Mouse (Mus musculus) kidney, postnatal 0 days (tissue): ENCODE results near the gene Rpl12. TPM values are rescaled to one million over a fixed set of nuclear protein-coding genes. Genes with fewer than 3 reads are reported as not detected.

ENCODE experiments used
- ATAC-seq: fragments of 200-750 bp; cut with Nextera tagmentation; replicated peaks from 2 replicates; pipeline ENCODE4 v1.8.0; 2017; ENCODE audit warnings: low read depth, moderate number of reproducible peaks, moderate TSS enrichment, moderate library complexity; ENCODE audit not compliant: low FRiP score
- DNase-seq: peaks from one replicate; pipeline ENCODE4 v3.0.0-alpha.2; 2016; ENCODE audit warnings: low spot score
- H3K27ac ChIP-seq: fragments of 300-500 bp; sonication (generic); 2 replicates; pipeline ENCODE4 v1.5.1; 2014; ENCODE audit warnings: mild to moderate bottlenecking
- H3K27me3 ChIP-seq: fragments of 300-500 bp; sonication (generic); 2 replicates; pipeline ENCODE4 v1.6.1; 2014; ENCODE audit warnings: low read length, mixed read lengths; ENCODE audit not compliant: insufficient read depth
- H3K36me3 ChIP-seq: fragments of 300-500 bp; sonication (generic); 2 replicates; pipeline ENCODE4 v1.6.1; 2014; ENCODE audit warnings: low read length, mixed read lengths; ENCODE audit not compliant: insufficient read depth
- H3K4me1 ChIP-seq: fragments of 300-500 bp; sonication (generic); replicated peaks from 2 replicates; pipeline ENCODE4 v1.6.1; 2014; ENCODE audit warnings: antibody characterized with exemption, low read length, mixed read lengths; ENCODE audit not compliant: insufficient read depth
- H3K4me2 ChIP-seq: fragments of 300-500 bp; sonication (generic); 2 replicates; pipeline ENCODE4 v1.6.1; 2014; ENCODE audit warnings: mild to moderate bottlenecking, low read length, moderate library complexity, mixed read lengths
- H3K4me3 ChIP-seq: fragments of 300-500 bp; sonication (generic); replicated peaks from 2 replicates; pipeline ENCODE4 v1.5.1; 2014; ENCODE audit warnings: low read depth, low read length
- H3K9ac ChIP-seq: fragments of 300-500 bp; sonication (generic); 2 replicates; pipeline ENCODE4 v1.6.1; 2014; ENCODE audit warnings: low read depth, low read length
- H3K9me3 ChIP-seq: fragments of 300-500 bp; sonication (generic); replicated peaks from 2 replicates; pipeline ENCODE4 v1.6.1; 2016; ENCODE audit warnings: low read length, inconsistent platforms, mixed read lengths
- CTCF ChIP-seq: IDR thresholded peaks from 2 replicates; pipeline ENCODE4 v1.5.1; 2016; ENCODE audit warnings: antibody characterized with exemption, low read depth, mild to moderate bottlenecking, moderate library complexity
- WGBS: fragments of 180-500 bp; shearing (Covaris S2); extraction: QIAGEN DNeasy Blood & Tissue Kit; methylation state at CpG from one replicate; pipeline ENCODE4 v1.1.7; 2014; 5-methylcytosine and 5-hydroxymethylcytosine counted together
- polyA plus RNA-seq: library from polyadenylated mRNA; unstranded; fragments of >200 nt; fragmentation: Nextera tagmentation; extraction: Ambion mirVana; gene quantifications from 2 replicates; pipeline ENCODE4 v1.2.1, GENCODE M21; 2015

The Rpl12 gene
- polyA plus RNA-seq, 1 experiment from 2014 or later: 195 TPM

GRCm38 (mm10) chr2:32977114-32977513, 15.8 kb downstream of the Rpl12 start:
- H3K36me3 ChIP-seq: peaks cover 15% of the 10 kb centered on the region; the same call in 1 of the 2 replicates
- DNase-seq: no peak
- no peak overlapping the region for H3K9ac ChIP-seq
- peaks cover 4% of the 10 kb centered on the region; the same call in 1 of the 2 replicates for H3K4me1 ChIP-seq
- no peak overlapping the region for H3K27ac ChIP-seq
- H3K4me3 ChIP-seq: no peak overlapping the region
- ATAC-seq: no peak
- WGBS: 81% methylated on average over 5 of the region's 5 CpGs
- TF ChIP-seq CTCF: no peak
- H3K4me2 ChIP-seq: no peak overlapping the region
- no peaks in the 10 kb centered on the region for H3K27me3 ChIP-seq
- H3K9me3 ChIP-seq: no peaks in the 10 kb centered on the region

- Histone ChIP-seq H3K4me3 (no peak overlapping the region), H3K4me1 (peaks cover 9% of the 10 kb centered on the region; the same call in 1 of the 2 replicates), H3K9ac (no peak overlapping the region), H3K27ac (no peak overlapping the region), H3K4me2 (no peak overlapping the region), H3K9me3 (no peaks in the 10 kb centered on the region), H3K36me3 (peaks cover 15% of the 10 kb centered on the region; the same call in 1 of the 2 replicates), H3K27me3 (no peaks in the 10 kb centered on the region)
- no peak for TF ChIP-seq CTCF
- DNase-seq: no peak
- WGBS: 80% methylated on average over 3 of the region's 3 CpGs
- ATAC-seq: no peak
Measured at GRCm38 (mm10) chr2:32978675-32979074, 17.3 kb downstream of the Rpl12 start.

- WGBS: 82% methylated on average over 7 of the region's 7 CpGs
- DNase-seq (no peak), ATAC-seq (no peak)
- Histone ChIP-seq H3K4me3 (no peak overlapping the region), H3K9ac (no peak overlapping the region), H3K36me3 (peaks cover 10% of the 10 kb centered on the region; the same call in 1 of the 2 replicates), H3K9me3 (no peaks in the 10 kb centered on the region), H3K27ac (no peak overlapping the region), H3K4me1 (peaks cover 9% of the 10 kb centered on the region; the same call in 1 of the 2 replicates), H3K27me3 (no peaks in the 10 kb centered on the region), H3K4me2 (no peak overlapping the region)
- no peak for TF ChIP-seq CTCF
Measured at GRCm38 (mm10) chr2:32979675-32980074, 18.3 kb downstream of the Rpl12 start.

- Histone ChIP-seq H3K4me1 (peaks cover 9% of the 10 kb centered on the region; the same call in 1 of the 2 replicates), H3K36me3 (no peaks in the 10 kb centered on the region), H3K9me3 (no peaks in the 10 kb centered on the region), H3K4me2 (peak overlapping the region; percentile 83), H3K27me3 (no peaks in the 10 kb centered on the region), H3K4me3 (peak overlapping the region; percentile 67), H3K9ac (peak overlapping the region; percentile 69), H3K27ac (peak overlapping the region; percentile 72; the same call in 1 of the 2 replicates)
- peak; percentile 35; the same call in 1 of the 2 replicates for ATAC-seq
- no peak for DNase-seq
- TF ChIP-seq CTCF: no peak
- under 1% methylated on average over 23 of the region's 23 CpGs for WGBS
Measured at GRCm38 (mm10) chr2:32981281-32981680, 19.9 kb downstream of the Rpl12 start.

- peak; percentile 97 for ATAC-seq
- H3K9me3 ChIP-seq: no peaks in the 10 kb centered on the region
- WGBS: under 1% methylated on average over 46 of the region's 50 CpGs
- H3K4me2 ChIP-seq: peak within 1 kb of the TSS; percentile 83
- H3K4me3 ChIP-seq: peak within 1 kb of the TSS; percentile 67
- no peaks in the 10 kb centered on the region for H3K27me3 ChIP-seq
- peak within 1 kb of the TSS; percentile 72 for H3K27ac ChIP-seq
- H3K36me3 ChIP-seq: no peaks in the 10 kb centered on the region
- no peak for TF ChIP-seq CTCF
- peaks cover 9% of the 10 kb centered on the region; the same call in 1 of the 2 replicates for H3K4me1 ChIP-seq
- DNase-seq: peak; percentile 98
- H3K9ac ChIP-seq: peak within 1 kb of the TSS; percentile 69
Measured at GRCm38 (mm10) chr2:32981725-32982271, 20.4 kb downstream of the Rpl12 start, which contains the start of gene Slc2a8. Gene Slc2a8 (minus strand): TSS chr2:32982083.

- Histone ChIP-seq H3K9me3 (no peaks in the 10 kb centered on the region), H3K9ac (no peak overlapping the region), H3K36me3 (no peaks in the 10 kb centered on the region), H3K27me3 (no peaks in the 10 kb centered on the region), H3K4me1 (peaks cover 9% of the 10 kb centered on the region; the same call in 1 of the 2 replicates), H3K4me2 (peak overlapping the region; percentile 83), H3K27ac (peak overlapping the region; percentile 13; the same call in 1 of the 2 replicates), H3K4me3 (peak overlapping the region; percentile 67)
- DNase-seq (peak; percentile 53), ATAC-seq (no peak)
- 4% methylated on average over 4 of the region's 4 CpGs for WGBS
- TF ChIP-seq CTCF: no peak
Measured at GRCm38 (mm10) chr2:32982700-32983099, 21.3 kb downstream of the Rpl12 start.
